Mouse (Mus musculus): ENCODE data around the gene Serinc5. TPM values are rescaled to one million over a fixed set of nuclear protein-coding genes. Genes with fewer than 3 reads are reported as not detected.

The Serinc5 gene
- total RNA-seq, 2 experiments from 2014 or later = 42.0 to 63.8 TPM

DNA sequence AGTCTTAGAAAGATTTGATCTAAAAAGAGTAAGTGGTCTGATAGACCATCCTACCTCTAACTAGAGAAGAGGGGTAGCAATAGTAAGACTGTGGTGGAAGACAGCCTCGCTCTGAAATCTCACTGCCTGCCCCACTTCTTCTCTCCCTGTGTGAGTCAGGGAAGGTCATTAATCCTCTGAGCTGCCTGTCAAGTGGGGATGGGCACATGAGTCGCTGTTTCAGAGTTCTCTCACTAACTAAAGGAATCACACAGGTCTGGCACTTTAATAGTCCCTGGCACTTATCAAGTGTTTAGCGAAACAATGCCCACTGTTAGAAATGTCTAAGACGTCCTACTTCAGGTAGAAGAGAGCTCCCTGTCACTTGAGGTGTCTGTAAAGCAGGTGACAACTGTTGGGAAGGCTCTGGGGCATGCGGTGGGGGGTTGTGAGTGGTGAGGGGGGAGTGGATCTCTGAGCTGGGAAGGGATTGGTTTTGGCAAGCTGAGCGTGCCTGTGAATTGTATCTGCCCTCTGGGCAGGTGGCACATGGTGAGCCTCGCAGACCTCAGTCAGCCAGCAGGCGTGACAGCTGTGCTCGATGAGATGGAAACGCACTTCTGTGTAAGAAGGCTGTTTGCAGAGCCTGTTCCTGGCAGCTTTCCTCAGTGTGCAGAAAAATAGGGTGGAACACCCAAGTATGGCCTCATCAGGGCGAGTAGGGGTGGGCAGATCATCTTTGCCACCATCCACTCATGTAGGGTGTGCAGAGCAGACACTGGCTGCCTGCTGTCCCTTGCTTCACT is 125.8 kb downstream of the Serinc5 start:
- no peak for DNase-seq (ENCODE audit: low spot score in 2 of 2)

DNA sequence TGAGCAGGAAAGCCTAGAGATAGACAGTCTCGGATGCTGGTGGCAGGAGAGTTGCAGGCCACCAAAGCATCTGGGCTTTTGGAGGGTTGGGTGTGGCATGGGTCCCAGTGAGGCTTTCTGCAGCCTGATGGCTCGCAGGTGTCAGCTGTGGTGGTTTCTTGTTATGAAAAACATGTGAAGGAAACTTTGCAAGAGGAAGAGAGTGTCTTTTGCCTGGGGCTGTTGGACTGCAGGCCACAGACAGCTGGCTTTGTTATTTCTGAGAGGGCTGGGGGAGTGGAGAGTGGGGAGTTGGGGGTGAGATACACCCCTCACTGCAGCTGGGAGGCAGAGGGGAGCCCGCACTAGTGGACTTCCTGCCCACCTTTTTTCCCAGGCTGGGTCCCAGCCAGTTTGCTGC is 127.9 kb downstream of the Serinc5 start:
- no peak for DNase-seq (ENCODE audit: low spot score in 2 of 2)

DNA sequence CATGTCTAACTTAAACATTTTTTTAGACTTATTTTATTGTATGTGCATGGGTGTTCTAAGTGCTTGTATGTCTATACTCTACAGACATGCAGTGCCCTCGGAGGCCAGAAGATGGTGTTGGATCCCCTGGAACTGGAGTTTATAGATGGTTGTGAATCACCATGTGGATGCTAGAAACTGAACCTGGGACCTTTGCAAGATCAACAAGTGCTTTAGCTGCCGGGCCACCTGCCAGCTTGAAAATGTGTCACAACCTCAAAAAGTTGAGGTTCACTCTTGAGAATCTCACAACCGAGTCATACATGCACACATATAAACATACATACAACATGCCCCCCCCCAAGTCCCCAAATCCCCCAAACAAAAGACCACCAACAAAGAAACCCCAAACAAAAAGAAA is 129.0 kb downstream of the Serinc5 start:
- no peak for DNase-seq (ENCODE audit: low spot score in 2 of 2)

DNA sequence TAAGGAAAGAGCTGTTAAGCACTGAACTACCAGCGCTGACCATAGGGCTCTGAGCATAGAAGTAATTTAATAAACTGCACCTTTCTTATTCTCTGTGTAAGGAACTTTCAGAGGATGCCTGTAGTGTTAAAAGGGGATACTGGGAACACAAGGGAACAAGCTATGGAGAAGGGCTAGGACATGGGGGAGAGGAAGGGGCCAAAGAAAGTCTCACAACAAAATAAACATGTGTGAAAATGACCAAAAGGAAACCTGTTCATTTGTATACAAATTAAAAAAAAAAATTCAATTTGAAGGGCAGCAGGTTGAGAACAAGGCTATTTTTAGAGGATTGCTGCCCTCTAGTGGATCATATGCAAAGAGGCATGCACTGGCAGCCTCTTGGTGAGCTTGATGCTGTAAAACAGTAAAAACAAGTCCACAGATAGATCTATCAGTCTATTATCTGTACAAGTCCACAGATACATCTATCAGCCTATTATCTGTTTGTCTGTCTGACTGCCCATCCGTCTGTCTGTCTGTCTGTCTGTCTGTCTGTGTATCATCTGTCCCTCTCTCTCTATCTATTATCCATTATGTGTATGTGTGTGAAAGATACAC is 129.9 kb downstream of the Serinc5 start:
- no peak for DNase-seq (ENCODE audit: low spot score in 2 of 2)

DNA sequence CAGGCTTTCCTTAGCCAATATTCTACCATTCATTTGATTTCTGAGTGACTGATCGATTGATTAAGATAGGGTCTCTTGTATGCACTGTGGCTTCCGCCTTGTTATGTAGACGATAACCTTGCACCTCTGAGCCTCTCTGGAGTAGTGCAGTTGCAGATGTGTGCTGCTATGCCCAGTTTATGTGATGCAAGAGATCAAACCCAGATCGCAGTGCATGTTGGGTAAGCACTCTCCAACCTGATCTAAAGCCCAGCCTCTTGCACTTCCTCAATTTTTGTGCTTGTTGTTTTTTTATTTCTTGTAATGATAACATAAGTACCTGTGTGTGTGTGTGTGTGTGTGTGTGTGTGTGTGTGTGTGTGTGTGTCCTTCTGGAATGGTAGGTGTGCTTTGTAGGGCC is 132.0 kb downstream of the Serinc5 start:
- DNase-seq (ENCODE audit: low spot score in 2 of 2) = no peak

DNA sequence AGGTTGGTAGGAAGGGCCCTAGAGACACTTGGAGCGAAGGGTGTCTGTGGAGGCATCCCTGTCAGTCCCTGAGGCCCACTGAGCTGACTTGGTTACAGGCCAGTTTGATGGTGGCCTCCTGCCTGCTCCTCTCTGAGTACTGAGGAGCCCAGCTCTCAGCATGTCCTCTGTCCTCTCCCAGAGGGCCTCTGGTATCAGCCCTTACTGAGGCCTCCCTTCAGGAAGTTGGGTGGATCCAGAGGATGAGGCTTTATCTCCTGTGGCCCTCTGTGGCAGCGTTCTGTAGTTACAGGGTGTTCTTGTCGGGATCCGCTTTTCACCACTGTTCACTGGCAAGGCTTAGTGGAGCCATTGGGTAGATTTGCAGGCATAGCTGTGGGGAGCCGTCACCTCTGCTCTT is 132.4 kb downstream of the Serinc5 start:
- no peak for DNase-seq (ENCODE audit: low spot score in 2 of 2)

DNA sequence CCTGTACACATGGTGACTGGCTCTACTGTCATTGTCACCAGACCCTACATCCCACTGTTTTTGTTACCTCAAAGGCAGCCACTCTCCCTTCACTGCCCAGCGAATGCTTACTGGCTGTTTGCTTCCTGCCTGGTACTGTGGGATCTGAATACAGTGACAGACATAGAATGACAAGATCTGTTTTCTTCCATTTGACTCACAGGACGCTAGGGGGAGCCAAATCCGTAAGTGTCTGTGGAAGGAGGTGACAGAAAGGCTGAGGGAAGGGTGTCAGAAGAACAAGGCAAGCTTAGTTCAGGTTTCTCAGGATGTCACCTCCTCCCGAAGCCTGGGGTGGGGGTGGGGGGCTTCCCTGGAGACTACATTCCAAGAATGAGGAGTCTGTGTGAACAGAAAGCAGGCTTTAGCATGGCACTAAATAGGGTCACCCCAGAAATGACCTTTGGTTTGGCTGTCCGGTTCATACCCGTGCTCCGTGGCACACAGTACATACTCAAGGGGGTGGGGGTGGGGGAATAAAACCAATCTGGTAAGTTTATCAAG is 140.2 kb downstream of the Serinc5 start:
- peak; percentile 64 to 68 for DNase-seq (ENCODE audit: low spot score in 2 of 2)

DNA sequence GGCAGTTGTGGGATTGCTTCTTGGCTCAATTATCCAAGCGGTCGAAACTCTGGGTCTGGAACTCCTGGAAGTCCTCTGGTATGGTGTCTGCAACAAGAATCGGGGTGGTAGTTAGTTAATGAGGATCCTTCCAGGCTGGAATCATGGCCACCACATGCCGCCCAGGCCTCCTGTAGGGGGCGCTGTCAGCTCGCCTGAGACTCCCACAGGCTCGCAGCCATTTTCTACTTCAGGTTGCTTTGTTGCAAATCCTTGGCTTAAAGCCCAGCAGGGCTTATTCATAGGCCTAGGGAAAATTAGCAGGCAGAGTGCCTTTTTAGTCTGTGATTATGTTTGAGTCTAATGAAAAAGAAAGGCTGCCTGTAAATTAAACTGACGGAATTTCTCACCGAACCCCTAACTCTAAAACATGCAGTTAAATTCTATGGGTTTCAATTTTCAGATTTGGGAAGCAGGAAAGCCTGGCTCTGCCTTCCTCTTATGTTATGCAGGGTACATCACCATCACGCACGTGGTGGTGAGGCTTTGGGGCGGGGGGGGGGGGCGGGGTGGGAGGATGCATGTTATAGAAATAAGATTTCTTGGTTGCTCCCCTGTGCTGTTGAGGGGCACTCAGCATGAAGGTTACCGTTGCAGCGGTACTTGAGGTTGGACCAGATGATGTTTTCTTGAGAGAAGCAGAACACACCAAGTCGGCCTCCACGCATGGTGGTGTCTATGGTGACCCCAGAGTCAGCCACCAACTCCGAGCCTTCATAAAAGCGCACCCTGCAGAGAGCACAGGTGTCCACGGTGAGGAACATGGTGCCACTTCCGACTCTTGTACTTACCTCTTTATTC is 141.1 kb downstream of the Serinc5 start:
- peak; percentile 82 to 89 for DNase-seq (ENCODE audit: low spot score in 2 of 2)

DNA sequence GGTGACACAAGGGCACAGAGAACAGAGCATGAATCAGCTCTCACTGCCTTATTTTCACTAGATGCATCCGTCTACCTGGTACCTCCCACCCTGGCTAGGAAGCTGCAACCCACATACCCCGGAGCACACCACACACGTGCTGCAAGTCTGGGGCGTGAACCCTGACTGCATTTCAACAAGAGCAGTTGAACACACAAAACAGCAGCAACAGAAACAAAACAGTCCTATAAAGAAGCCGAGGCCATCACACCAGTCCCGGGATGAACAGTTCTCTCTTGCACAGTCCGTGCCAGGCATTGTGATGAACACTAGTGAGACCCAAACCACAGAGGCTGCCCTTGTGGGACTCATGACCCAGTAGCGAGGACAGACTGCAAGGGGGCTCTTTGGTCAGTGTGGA is 142.8 kb downstream of the Serinc5 start:
- DNase-seq (ENCODE audit: low spot score in 2 of 2) = no peak

DNA sequence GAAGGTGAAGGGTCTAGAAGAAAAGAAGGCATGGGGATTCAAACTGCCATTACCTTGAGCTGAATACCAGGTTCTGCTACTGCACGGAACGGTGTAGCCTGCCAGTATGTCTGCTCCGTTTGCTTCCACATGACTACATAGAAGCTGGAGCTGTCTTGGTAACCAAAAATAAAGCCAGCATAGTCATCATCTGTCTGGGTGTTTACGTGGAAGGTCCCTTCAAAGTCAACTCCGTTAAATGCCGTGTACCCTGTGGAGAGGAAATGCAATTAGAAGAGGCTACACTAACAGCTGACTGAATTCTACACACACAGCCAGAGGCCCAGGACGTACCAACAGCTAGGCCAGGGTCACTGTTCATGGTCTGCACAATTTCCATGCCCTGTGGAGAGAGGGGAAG is 144.1 kb downstream of the Serinc5 start:
- DNase-seq (ENCODE audit: low spot score in 2 of 2) = no peak

DNA sequence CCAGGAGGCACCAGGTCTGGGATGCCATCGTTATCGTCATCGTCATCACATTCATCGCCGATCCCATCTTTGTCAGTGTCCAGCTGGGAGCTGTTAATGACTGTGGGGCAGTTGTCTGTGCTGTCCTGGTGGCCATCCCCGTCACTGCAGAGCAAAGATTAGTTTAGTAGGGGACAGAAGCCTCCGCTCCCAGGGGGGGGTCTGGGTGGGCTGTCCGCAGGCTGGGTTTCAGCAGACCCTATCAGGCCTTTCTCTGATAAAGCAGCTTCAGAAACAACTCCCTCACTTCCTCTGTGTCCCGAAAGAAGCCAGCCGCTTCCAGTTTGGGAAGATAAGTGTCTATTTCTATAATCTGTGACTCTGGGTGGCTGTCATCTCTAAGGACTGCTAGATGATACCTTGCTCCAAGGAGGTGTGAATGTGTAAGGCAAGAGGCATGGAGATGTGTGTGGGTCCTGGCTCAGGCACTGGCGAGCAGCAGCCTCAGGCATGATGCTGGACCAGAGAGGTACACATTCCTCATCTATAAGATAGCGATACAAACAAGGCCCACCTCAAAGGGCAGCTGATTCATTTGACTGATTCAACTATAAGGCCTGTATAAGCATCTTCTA is 147.2 kb downstream of the Serinc5 start:
- no peak for DNase-seq (ENCODE audit: low spot score in 2 of 2)

DNA sequence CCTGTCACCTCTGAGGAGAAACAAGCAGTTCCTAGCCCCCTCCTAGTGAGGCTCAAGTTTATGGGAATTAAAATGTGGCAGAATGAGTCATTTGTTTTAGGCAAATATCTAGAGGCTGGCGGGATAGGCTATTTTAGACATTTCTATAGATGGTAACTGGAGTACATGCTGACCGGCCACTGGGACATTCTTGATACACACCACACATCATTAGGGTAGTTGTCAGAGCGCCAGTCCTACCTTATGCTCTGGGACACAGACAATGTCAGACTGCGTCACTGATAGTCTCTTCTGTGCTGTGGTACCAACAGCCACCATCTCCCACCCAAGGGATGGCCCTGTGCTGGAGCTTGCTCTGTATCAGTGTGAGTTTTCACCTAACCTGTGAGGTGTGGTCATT is 148.2 kb downstream of the Serinc5 start:
- DNase-seq (ENCODE audit: low spot score in 2 of 2) = no peak

DNA sequence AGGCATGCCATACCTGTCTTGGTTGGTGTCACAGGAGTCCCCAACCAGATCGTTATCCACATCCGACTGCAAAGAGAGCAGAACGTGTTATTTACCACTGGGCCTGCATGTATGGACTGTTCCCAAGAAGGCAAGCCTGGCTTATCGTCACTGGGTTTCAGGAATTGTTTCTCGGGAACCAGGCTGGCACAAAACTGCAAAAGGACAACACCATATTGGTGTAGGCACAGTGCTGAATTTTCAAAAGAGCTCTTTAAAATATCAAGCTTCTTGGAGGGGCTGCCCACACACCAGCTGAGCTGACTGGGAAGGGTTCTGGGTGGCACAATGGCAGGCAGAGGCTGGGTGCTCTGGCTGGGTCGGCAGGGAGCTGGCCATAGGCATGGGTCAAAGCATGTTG is 149.6 kb downstream of the Serinc5 start:
- no peak for DNase-seq (ENCODE audit: low spot score in 2 of 2)

Other genes with a start within 250 kb of the Serinc5 start
- gene Ankrd34b, start 185.2 kb upstream of the Serinc5 start, total RNA-seq (2021) = under 1 TPM; 0.38 to 0.76 TPM
- 1 to 10 TPM; 3.7 to 6.9 TPM for gene Fam151b, start 127.1 kb upstream of the Serinc5 start, total RNA-seq (2021)
- gene Zfyve16, start 80.2 kb upstream of the Serinc5 start, total RNA-seq (2021) = 10 to 100 TPM; 24.1 to 25.4 TPM
- gene Spz1, start 34.9 kb upstream of the Serinc5 start, total RNA-seq (2021) = not detected
- gene Thbs4, start 183.7 kb downstream of the Serinc5 start, total RNA-seq (2021) = 1 to 10 TPM; 2.2 to 7.7 TPM
- 10 to 100 TPM; 18.1 to 24.1 TPM for gene Mtx3, start 233.7 kb downstream of the Serinc5 start, total RNA-seq (2021)